Mouse (Mus musculus): ENCODE measurements around the gene Myd88. TPM values are rescaled to one million over a fixed set of nuclear protein-coding genes. Genes with fewer than 3 reads are reported as not detected.
"Not testable (repeated sequence)": the region's sequence is repeated elsewhere in the genome, so short reads cannot be mapped to it uniquely, and the experiment has no call there.

Myd88 gene
- polyA plus RNA-seq (2016; fragmentation: Nextera tagmentation; extraction: Ambion mirVana) = 7.6 and 9.2 TPM in 2 replicates

GRCm38 (mm10) chr9:119340909-119341816 lies at the start of gene Myd88:
Gene Myd88 (minus strand): TSS chr9:119341411.
- peaks cover 13% of the 10 kb centered on the region for H3K27me3 ChIP-seq (ENCODE audit: low read depth, poor library complexity, severe bottlenecking)
- peak; percentile 88 for DNase-seq (ENCODE audit: low spot score)
- no peaks in the 10 kb centered on the region for H3K9me3 ChIP-seq (replicated peaks)
- under 1% methylated on average over 68 of the region's 68 CpGs for WGBS
- H3K27ac ChIP-seq = peak within 1 kb of the TSS; percentile 89
- H3K4me3 ChIP-seq = peak within 1 kb of the TSS; percentile 78
- peaks cover 31% of the 10 kb centered on the region for H3K4me1 ChIP-seq
- H3K36me3 ChIP-seq = peaks cover 36% of the 10 kb centered on the region

DNA sequence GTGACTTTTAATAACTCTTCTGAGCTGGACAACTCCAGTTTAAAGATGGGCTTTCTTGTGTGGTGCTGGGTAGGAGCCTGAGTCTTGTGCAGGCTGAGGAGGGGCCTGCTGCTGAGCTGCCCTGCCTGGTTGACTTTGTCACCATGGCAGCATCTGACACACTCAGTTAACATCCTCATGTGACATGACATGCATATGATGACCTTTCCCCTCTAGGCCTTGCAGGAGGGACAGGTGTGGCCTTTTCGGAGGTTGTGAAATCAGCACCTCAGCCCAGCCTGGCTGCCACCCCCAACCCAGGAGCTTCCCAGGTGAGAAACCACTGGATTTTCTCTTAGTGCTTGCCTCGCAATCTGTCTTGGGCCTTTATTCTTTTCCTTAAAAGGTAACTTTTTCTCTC lies 49.0 kb upstream of the Myd88 start:
- no peak overlapping the region for H3K4me3 ChIP-seq
- WGBS = 78% methylated on average over 2 of the region's 2 CpGs
- DNase-seq (ENCODE audit: low spot score) = no peak
- no peaks in the 10 kb centered on the region for H3K4me1 ChIP-seq
- H3K36me3 ChIP-seq = peaks cover 26% of the 10 kb centered on the region
- no peak overlapping the region for H3K27ac ChIP-seq
- H3K27me3 ChIP-seq (ENCODE audit: low read depth, poor library complexity, severe bottlenecking) = no peaks in the 10 kb centered on the region
- no peaks in the 10 kb centered on the region for H3K9me3 ChIP-seq (replicated peaks)

DNA sequence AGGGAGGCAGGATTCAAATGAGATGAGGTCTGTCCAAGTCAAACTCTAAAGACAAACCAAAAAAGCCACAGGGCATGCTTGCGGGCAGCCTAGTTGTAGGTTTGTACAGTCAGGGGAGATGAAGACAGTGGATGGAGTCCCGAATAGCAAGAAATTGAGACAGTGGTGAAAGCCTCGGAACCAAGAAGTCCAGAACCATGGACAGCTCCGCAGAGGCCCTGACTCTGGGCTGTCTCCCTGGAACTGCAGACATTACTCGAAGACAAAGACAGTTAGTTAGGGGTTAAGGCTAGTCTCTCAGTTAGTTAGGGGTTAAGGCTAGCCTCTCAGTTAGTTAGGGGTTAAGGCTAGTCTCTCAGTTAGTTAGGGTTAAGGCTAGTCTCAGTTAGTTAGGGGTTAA lies 47.7 kb upstream of the Myd88 start:
- Histone ChIP-seq H3K4me1 (no peaks in the 10 kb centered on the region), H3K4me3 (no peak overlapping the region), H3K9me3 (replicated peaks) (no peaks in the 10 kb centered on the region), H3K27me3 (ENCODE audit: low read depth, poor library complexity, severe bottlenecking) (no peaks in the 10 kb centered on the region), H3K36me3 (peaks cover 37% of the 10 kb centered on the region), H3K27ac (no peak overlapping the region)
- peak; percentile 70 for DNase-seq (ENCODE audit: low spot score)
- WGBS = 59% methylated on average over 5 of the region's 5 CpGs

DNA sequence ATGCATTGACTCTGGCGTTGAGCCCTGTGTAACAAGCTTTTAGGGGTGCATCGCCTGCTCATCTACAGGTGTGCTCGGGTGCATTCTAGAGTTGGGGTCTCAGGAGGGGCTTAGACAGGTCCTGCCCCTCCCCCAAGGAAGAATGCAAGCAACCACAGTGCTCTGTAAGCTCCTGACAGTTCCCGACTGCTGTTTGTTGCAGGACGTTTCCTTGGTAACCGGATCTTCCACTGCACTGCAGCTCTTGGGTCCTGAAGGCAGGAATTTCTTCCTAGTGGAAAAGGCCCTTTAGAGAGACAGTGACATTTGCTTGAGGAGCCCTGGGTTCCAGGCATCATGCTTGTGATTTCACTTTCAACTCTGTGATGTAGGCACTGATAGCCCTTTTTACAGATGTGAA lies 41.4 kb upstream of the Myd88 start:
- Histone ChIP-seq H3K4me3 (no peak overlapping the region), H3K9me3 (replicated peaks) (no peaks in the 10 kb centered on the region), H3K27ac (no peak overlapping the region), H3K27me3 (ENCODE audit: low read depth, poor library complexity, severe bottlenecking) (no peaks in the 10 kb centered on the region), H3K36me3 (peaks cover 76% of the 10 kb centered on the region), H3K4me1 (no peaks in the 10 kb centered on the region)
- 68% methylated on average over 6 of the region's 6 CpGs for WGBS
- DNase-seq (ENCODE audit: low spot score) = no peak

- Histone ChIP-seq H3K36me3 (peaks cover 51% of the 10 kb centered on the region), H3K27me3 (ENCODE audit: low read depth, poor library complexity, severe bottlenecking) (no peaks in the 10 kb centered on the region), H3K27ac (no peak overlapping the region), H3K4me1 (peaks cover 7% of the 10 kb centered on the region), H3K4me3 (no peak overlapping the region), H3K9me3 (replicated peaks) (no peaks in the 10 kb centered on the region)
- WGBS = 94% methylated on average over 4 of the region's 4 CpGs
- DNase-seq (ENCODE audit: low spot score) = no peak
Observed at GRCm38 (mm10) chr9:119378231-119378630, 37.0 kb upstream of the Myd88 start.

DNA sequence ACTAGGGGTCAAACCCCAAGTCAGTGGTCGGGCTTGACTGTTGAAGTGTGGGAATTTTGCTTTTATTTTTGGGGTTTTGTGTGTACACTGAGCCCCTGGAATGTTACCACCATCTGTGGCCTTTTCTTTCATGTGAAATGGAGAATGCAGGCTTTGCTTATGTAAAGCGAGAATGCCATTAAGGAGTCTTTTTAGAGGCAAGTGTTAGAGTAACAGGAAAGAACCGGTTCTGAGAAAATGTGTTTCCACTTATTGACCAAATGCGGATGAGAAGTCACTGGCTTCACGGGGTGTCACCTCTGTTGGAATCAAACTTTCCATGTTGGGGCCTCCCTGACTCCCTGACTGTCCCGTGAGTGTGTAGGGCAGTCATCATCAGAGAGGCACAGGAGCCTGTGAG lies 34.3 kb upstream of the Myd88 start:
- DNase-seq (ENCODE audit: low spot score) = no peak
- no peak overlapping the region for H3K4me3 ChIP-seq

DNA sequence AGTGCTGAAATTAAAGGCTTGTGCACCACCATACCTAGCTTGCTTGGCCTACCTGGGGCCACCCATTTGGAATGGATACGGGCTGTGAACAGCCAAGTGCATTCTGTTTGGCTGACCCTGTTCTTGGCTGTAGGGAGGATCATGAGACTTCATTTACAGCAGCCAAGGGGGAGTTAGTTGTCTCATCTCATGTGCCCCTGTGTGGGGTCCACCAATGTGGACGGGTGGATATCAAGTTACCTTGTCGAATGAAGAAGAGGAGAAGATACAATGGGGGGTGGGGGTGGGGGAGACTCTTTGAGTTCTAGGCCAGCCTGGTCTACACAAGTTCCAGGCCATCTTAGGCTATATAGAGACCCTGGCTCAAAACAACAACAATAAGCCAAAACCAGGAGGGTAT lies 33.8 kb upstream of the Myd88 start:
- Histone ChIP-seq H3K36me3 (peaks cover 30% of the 10 kb centered on the region), H3K4me1 (peaks cover 19% of the 10 kb centered on the region), H3K4me3 (no peak overlapping the region), H3K27ac (no peak overlapping the region; the same call in 1 of the 2 replicates), H3K9me3 (replicated peaks) (no peaks in the 10 kb centered on the region), H3K27me3 (ENCODE audit: low read depth, poor library complexity, severe bottlenecking) (no peaks in the 10 kb centered on the region)
- WGBS = 77% methylated on average over 3 of the region's 3 CpGs
- no peak for DNase-seq (ENCODE audit: low spot score)

More for the DNA sequence above, 34.3 kb upstream of the Myd88 start:
- H3K27ac ChIP-seq = no peak overlapping the region; the same call in 1 of the 2 replicates
- no peaks in the 10 kb centered on the region for H3K9me3 ChIP-seq (replicated peaks)
- peaks cover 19% of the 10 kb centered on the region for H3K4me1 ChIP-seq
- H3K27me3 ChIP-seq (ENCODE audit: low read depth, poor library complexity, severe bottlenecking) = no peaks in the 10 kb centered on the region
- H3K36me3 ChIP-seq = peaks cover 34% of the 10 kb centered on the region
- WGBS = 61% methylated on average over 6 of the region's 6 CpGs

DNA sequence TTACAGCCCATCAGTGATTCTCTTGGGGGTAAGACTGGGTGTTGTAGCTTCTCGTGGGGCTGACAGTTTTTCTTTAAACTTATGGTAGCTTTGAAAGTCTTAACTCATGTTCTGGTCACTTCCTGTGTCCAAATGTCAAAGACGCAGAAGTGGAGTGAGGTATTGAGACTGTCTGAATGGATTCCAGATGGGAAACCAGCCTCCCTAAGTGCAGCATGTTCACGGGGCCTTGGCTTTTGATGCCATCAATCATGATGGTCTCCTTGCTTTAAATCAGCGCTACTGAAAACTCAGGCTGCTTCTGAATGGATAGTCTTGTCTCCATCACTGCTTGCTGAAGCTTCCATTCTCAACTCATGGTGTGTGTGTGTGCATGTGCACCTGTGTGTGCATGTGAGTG lies 30.0 kb upstream of the Myd88 start:
- Histone ChIP-seq H3K4me1 (peaks cover 19% of the 10 kb centered on the region), H3K9me3 (replicated peaks) (no peaks in the 10 kb centered on the region), H3K27ac (no peak overlapping the region), H3K27me3 (ENCODE audit: low read depth, poor library complexity, severe bottlenecking) (no peaks in the 10 kb centered on the region), H3K36me3 (peaks cover 33% of the 10 kb centered on the region), H3K4me3 (no peak overlapping the region)
- no peak for DNase-seq (ENCODE audit: low spot score)
- WGBS = 33% methylated on average over 4 of the region's 4 CpGs

GRCm38 (mm10) chr9:119370770-119371169 lies 29.6 kb upstream of the Myd88 start:
- H3K9me3 ChIP-seq (replicated peaks); H3K4me3 ChIP-seq; H3K27me3 ChIP-seq (ENCODE audit: low read depth, poor library complexity, severe bottlenecking); H3K27ac ChIP-seq; DNase-seq (ENCODE audit: low spot score): not testable (repeated sequence)
- Histone ChIP-seq H3K36me3 (peaks cover 33% of the 10 kb centered on the region), H3K4me1 (peaks cover 19% of the 10 kb centered on the region)
- WGBS = 76% methylated on average over 4 of the region's 4 CpGs

DNA sequence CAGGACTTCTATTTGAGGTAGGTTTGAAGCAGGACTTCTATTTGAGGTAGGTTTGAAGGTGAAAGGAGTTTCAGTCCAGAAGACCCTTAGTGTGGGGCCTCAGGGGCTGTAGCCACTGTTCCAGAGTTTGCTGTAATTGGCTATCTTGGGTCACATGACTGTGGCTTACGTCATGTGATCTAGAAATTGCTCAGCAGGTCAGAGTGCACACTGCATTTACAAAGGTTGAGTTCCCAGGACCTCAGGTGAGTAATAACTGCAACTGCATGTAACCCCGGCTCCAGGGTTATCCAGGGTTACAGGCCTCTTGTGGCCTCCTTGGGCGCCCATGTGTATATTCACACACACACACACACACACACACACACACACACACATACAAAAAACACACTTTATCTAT lies 27.2 kb upstream of the Myd88 start:
- Histone ChIP-seq H3K27ac (no peak overlapping the region), H3K9me3 (replicated peaks) (no peaks in the 10 kb centered on the region), H3K4me1 (peaks cover 12% of the 10 kb centered on the region), H3K4me3 (no peak overlapping the region), H3K36me3 (peaks cover 42% of the 10 kb centered on the region), H3K27me3 (ENCODE audit: low read depth, poor library complexity, severe bottlenecking) (no peaks in the 10 kb centered on the region)
- no peak for DNase-seq (ENCODE audit: low spot score)
- 92% methylated on average over 3 of the region's 3 CpGs for WGBS

GRCm38 (mm10) chr9:119365284-119365683 lies 24.1 kb upstream of the Myd88 start, which contains the start of gene Slc22a14:
Gene Slc22a14 (minus strand): TSS chr9:119365553.
- DNase-seq (ENCODE audit: low spot score) = no peak
- Histone ChIP-seq H3K4me3 (no peak within 1 kb of the TSS), H3K36me3 (peaks cover 60% of the 10 kb centered on the region), H3K27me3 (ENCODE audit: low read depth, poor library complexity, severe bottlenecking) (no peaks in the 10 kb centered on the region), H3K9me3 (replicated peaks) (no peaks in the 10 kb centered on the region), H3K27ac (no peak within 1 kb of the TSS), H3K4me1 (no peaks in the 10 kb centered on the region)
- 85% methylated on average over 7 of the region's 7 CpGs for WGBS

DNA sequence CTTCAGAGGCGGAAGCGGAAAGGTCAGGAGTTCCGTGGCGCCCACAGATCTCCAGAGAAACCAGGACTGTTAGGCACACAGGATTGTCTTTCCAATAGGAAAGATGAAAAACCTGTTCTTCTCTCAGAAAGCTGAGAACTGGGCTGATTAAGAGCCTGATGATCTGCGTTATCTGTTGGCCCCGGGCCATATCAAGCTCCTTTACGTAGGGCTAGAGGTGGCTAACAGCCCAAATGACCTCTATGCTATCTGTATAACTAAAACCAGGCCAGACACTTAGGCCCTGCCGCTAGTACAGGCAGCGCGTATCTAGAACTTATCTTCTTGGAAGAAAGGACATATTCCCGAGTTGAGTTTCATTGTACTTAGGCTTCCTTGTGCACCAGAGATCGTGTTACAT lies 22.0 kb upstream of the Myd88 start:
- no peak overlapping the region for H3K4me3 ChIP-seq
- peaks cover 2% of the 10 kb centered on the region; the same call in 1 of the 2 replicates for H3K4me1 ChIP-seq
- no peak for DNase-seq (ENCODE audit: low spot score)
- no peaks in the 10 kb centered on the region for H3K9me3 ChIP-seq (replicated peaks)
- 89% methylated on average over 12 of the region's 12 CpGs for WGBS
- H3K36me3 ChIP-seq = peaks cover 45% of the 10 kb centered on the region
- H3K27ac ChIP-seq = no peak overlapping the region
- no peaks in the 10 kb centered on the region for H3K27me3 ChIP-seq (ENCODE audit: low read depth, poor library complexity, severe bottlenecking)

GRCm38 (mm10) chr9:119361416-119361815 lies 20.2 kb upstream of the Myd88 start:
- Histone ChIP-seq H3K9me3 (replicated peaks) (no peaks in the 10 kb centered on the region), H3K4me1 (peaks cover 13% of the 10 kb centered on the region; the same call in 1 of the 2 replicates), H3K27ac (no peak overlapping the region), H3K4me3 (no peak overlapping the region), H3K36me3 (peaks cover 34% of the 10 kb centered on the region), H3K27me3 (ENCODE audit: low read depth, poor library complexity, severe bottlenecking) (no peaks in the 10 kb centered on the region)
- no peak for DNase-seq (ENCODE audit: low spot score)
- WGBS = 96% methylated on average over 5 of the region's 5 CpGs

Data from limb, embryonic 10.5 days (tissue).